Mouse (Mus musculus) hindbrain, embryonic 11.5 days (tissue): ENCODE measurements around the gene Gm26897. TPM values are rescaled to one million over a fixed set of nuclear protein-coding genes. Genes with fewer than 3 reads are reported as not detected.

ENCODE experiments used
- ATAC-seq: fragments of 200-750 bp; cut with Nextera tagmentation; 2 replicates; pipeline ENCODE4 v1.8.0; 2017; ENCODE audit warnings: mild to moderate bottlenecking, moderate TSS enrichment, moderate library complexity; ENCODE audit not compliant: low FRiP score
- DNase-seq: peaks from one replicate; pipeline ENCODE4 v3.0.0-alpha.2; 2015; ENCODE audit warnings: low spot score
- H3K27ac ChIP-seq: fragments of 300-500 bp; sonication (generic); 2 replicates; pipeline ENCODE4 v1.5.1; 2014; ENCODE audit warnings: mild to moderate bottlenecking, low read depth, low read length
- H3K27me3 ChIP-seq: fragments of 300-500 bp; sonication (generic); 2 replicates; pipeline ENCODE4 v1.6.1; 2014; ENCODE audit warnings: mild to moderate bottlenecking, low read length, moderate library complexity, mixed read lengths; ENCODE audit not compliant: control insufficient read depth, insufficient read depth
- H3K36me3 ChIP-seq: fragments of 300-500 bp; sonication (generic); 2 replicates; pipeline ENCODE4 v1.6.1; 2014; ENCODE audit warnings: mild to moderate bottlenecking, low read length, moderate library complexity, mixed read lengths; ENCODE audit not compliant: control insufficient read depth, insufficient read depth
- H3K4me1 ChIP-seq: fragments of 300-500 bp; sonication (generic); replicated peaks from 2 replicates; pipeline ENCODE4 v1.6.1; 2014; ENCODE audit warnings: low read length, mixed read lengths; ENCODE audit not compliant: control insufficient read depth, insufficient read depth
- H3K4me2 ChIP-seq: fragments of 300-500 bp; sonication (generic); replicated peaks from 2 replicates; pipeline ENCODE4 v1.6.1; 2014; ENCODE audit warnings: mild to moderate bottlenecking, low read depth, low read length
- H3K4me3 ChIP-seq: fragments of 300-500 bp; sonication (generic); 2 replicates; pipeline ENCODE4 v1.5.1; 2014; ENCODE audit warnings: low read depth, low read length
- H3K9ac ChIP-seq: fragments of 300-500 bp; sonication (generic); 2 replicates; pipeline ENCODE4 v1.6.1; 2014; ENCODE audit warnings: low read depth, low read length
- H3K9me3 ChIP-seq: fragments of 300-500 bp; sonication (generic); 2 replicates; pipeline ENCODE4 v1.6.1; 2016; ENCODE audit warnings: low read length; ENCODE audit not compliant: control insufficient read depth
- WGBS: fragments of 180-500 bp; shearing (Covaris S2); extraction: QIAGEN DNeasy Blood & Tissue Kit; methylation state at CpG from one replicate; pipeline ENCODE4 v1.1.7; 2014; 5-methylcytosine and 5-hydroxymethylcytosine counted together
- polyA plus RNA-seq: library from polyadenylated mRNA; unstranded; fragments of >200 nt; fragmentation: Nextera tagmentation; extraction: Ambion mirVana; gene quantifications from 2 replicates; pipeline ENCODE4 v1.2.1, GENCODE M21; 2014

Gene Gm26897
- polyA plus RNA-seq, 1 experiment from 2014 or later: not detected

DNA sequence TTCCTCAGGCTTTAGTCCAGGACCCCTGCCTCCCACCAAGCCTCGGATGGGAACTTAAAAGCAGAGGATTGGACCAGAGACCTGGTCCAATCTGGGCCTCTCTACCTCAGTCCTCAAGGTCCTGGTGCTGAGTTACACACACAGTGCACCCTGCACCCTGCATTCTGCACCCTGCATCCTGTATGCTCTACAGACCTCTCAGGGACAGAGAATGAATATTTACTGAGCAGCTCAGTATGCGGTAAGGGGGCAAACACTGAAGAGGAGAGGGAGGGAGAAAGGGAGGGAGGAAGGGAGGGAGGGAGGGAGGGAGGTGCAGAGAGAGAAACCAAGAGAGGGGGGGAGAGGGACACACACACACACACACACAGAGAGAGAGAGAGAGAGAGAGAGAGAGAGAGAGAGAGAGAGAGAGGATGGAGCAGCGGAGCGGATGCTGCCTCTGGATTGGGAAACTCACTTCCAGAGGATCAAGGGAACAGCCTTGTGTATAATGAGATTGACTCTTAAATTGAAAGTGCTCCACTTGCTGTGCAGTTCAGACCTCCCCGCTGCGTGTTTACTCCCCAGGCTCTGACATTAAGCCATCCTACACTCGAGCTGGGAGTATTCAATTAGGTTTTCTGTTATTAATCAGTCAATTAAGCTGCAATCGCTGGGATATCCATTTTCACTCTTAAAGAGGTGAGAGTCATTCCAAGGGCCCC, 24.4 kb upstream of the Gm26897 start:
- ATAC-seq: no peak
- H3K27ac ChIP-seq: no peak overlapping the region

DNA sequence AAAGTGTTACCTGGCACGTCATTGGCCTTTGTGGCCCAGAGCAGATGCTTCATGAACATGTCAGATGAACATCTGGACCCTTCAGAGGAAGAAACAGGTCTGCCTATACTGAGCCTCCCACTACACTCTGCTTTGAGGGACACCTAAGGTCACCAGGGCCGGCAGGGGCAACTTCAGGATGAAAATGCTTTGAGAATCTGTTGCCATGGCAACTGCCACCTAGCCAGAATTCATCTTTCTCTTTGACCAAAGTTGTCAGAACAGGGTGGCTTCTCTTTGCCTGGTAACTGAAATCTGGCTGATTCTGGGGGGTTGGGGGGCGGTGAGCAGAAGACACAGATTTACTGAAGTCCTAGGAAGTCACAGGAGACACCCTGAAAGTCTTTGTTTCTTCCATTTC, 14.7 kb upstream of the Gm26897 start:
- Histone ChIP-seq H3K36me3 (no peaks in the 10 kb centered on the region), H3K4me1 (no peaks in the 10 kb centered on the region), H3K4me2 (no peak overlapping the region), H3K4me3 (no peak overlapping the region), H3K27me3 (no peaks in the 10 kb centered on the region), H3K27ac (no peak overlapping the region), H3K9ac (no peak overlapping the region), H3K9me3 (no peaks in the 10 kb centered on the region)
- 57% methylated on average over 3 of the region's 3 CpGs for WGBS
- no peak for ATAC-seq
- no peak for DNase-seq

More for the DNA sequence above, 24.4 kb upstream of the Gm26897 start:
- Histone ChIP-seq H3K27me3 (peaks cover 2% of the 10 kb centered on the region; the same call in 1 of the 2 replicates), H3K9ac (no peak overlapping the region), H3K4me3 (no peak overlapping the region), H3K4me1 (no peaks in the 10 kb centered on the region; the same call in 1 of the 2 replicates), H3K9me3 (peaks cover 10% of the 10 kb centered on the region; the same call in 1 of the 2 replicates), H3K36me3 (no peaks in the 10 kb centered on the region), H3K4me2 (no peak overlapping the region)
- 41% methylated on average over 8 of the region's 8 CpGs for WGBS
- DNase-seq: no peak

DNA sequence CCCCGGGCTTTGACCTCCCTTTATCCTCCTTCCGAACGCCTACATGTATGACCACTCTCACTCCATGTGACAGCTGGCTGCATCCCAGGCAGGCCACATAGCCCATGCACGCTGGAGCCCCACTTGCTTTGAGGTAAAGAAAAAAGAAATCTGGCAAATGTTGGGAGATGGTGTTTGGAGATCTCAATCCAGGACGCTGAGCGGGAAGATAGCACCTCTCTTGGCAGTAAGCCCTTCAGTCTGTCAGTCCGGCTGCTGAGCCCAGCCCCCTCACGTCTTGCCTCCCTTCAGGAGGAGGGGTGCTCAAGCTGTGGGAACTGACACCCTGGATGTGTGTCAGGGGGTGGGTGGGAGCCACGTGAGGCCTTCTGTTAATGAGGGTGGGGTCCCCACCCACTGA, 13.0 kb upstream of the Gm26897 start:
- no peaks in the 10 kb centered on the region for H3K27me3 ChIP-seq
- H3K9me3 ChIP-seq: no peaks in the 10 kb centered on the region
- H3K4me2 ChIP-seq: no peak overlapping the region
- no peak overlapping the region for H3K27ac ChIP-seq
- DNase-seq (no peak), ATAC-seq (no peak)
- 80% methylated on average over 9 of the region's 9 CpGs for WGBS
- H3K4me1 ChIP-seq: peaks cover 4% of the 10 kb centered on the region
- no peaks in the 10 kb centered on the region for H3K36me3 ChIP-seq
- no peak overlapping the region for H3K4me3 ChIP-seq
- H3K9ac ChIP-seq: no peak overlapping the region

DNA sequence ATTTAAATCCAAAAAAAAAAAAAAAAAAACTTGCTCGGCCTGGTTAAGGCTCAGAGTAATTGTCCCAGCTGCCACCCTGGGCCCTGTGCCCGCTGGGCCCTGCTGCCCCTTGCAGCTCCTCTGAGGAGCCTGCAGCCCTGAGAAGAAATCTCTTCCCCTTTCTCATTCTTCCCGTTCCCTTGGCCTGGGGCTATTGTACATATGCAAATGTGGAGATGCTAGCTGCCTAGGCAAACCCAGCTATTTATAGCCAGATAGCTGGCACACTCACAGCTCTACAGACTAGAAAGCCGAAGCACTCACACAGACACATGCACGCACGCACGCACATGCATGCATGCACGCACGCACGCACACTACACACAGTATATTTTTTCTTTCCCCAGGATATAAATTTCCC, 9.0 kb upstream of the Gm26897 start:
- Histone ChIP-seq H3K27me3 (no peaks in the 10 kb centered on the region), H3K36me3 (no peaks in the 10 kb centered on the region), H3K27ac (0 out of 2 replicates have a peak overlapping the region, but pooled peaks have one; percentile 2), H3K9me3 (no peaks in the 10 kb centered on the region), H3K4me2 (no peak overlapping the region), H3K4me3 (no peak overlapping the region), H3K4me1 (peaks cover 4% of the 10 kb centered on the region), H3K9ac (no peak overlapping the region)
- ATAC-seq (peak; percentile 76), DNase-seq (peak; percentile 65)
- 43% methylated on average over 10 of the region's 10 CpGs for WGBS

DNA sequence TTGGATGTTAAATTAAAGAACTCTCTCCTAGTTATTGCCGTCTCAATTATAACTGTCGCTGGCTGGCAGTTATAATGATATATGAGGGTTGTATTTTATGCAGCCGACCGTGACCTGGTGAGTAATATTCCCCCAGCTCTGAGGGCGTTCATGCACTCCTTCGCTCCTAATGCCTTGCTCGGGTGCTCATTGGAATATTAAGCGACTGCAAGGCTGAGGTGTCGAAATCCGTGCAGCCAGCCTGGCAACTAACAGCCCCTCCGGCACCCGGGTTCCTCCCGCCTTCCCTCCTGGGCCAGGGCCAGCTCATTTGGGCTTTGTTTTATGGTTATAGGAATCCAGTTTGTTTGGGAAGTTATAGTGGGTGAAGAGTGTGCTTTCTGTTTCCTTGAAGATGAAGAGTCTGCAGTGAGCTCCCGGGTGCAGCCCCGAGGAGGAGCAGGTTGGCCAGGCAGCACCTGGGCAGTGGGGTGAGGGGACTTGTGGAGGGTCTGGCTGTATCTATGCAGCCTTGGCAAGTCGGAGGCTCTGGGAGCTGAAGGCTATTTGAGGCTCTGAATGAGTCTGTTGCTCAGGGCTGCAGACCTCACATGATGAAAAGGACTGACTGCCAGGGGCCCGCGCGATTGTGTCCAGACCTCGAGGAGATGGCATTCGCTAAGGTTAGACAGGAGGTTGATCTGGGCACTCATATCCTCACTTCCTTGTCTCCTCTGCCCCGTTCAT, 8.4 kb upstream of the Gm26897 start:
- Histone ChIP-seq H3K9ac (no peak overlapping the region), H3K4me3 (no peak overlapping the region), H3K27ac (peak overlapping the region; percentile 61), H3K27me3 (no peaks in the 10 kb centered on the region), H3K4me1 (peaks cover 4% of the 10 kb centered on the region), H3K9me3 (no peaks in the 10 kb centered on the region), H3K36me3 (no peaks in the 10 kb centered on the region), H3K4me2 (no peak overlapping the region)
- ATAC-seq (peak; percentile 55), DNase-seq (peak; percentile 26)
- 46% methylated on average over 22 of the region's 22 CpGs for WGBS

DNA sequence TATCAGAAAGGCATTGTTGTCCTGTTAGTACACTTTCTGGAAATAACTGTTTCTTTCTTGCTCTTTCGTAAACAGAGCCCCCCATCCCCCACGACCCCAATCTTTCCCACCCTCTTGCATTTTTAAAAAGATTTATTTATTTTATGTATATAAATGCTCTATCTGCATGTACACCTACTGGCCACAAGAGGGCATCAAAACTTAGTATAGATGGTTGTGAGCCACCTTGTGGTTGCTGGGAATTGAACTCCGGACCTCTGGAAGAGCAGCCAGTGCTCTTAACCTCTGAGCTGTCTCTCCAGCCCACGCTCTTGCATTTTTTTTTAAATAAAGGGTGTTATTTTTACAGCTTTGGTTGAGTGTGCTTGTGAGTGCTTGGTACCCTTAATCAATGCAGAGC, 5.3 kb upstream of the Gm26897 start:
- 78% methylated on average over 4 of the region's 4 CpGs for WGBS
- Histone ChIP-seq H3K4me2 (no peak overlapping the region), H3K27ac (no peak overlapping the region), H3K9ac (no peak overlapping the region), H3K27me3 (no peaks in the 10 kb centered on the region; the same call in 1 of the 2 replicates), H3K9me3 (no peaks in the 10 kb centered on the region), H3K4me3 (no peak overlapping the region), H3K36me3 (no peaks in the 10 kb centered on the region), H3K4me1 (peaks cover 10% of the 10 kb centered on the region)
- DNase-seq (no peak), ATAC-seq (no peak)

DNA sequence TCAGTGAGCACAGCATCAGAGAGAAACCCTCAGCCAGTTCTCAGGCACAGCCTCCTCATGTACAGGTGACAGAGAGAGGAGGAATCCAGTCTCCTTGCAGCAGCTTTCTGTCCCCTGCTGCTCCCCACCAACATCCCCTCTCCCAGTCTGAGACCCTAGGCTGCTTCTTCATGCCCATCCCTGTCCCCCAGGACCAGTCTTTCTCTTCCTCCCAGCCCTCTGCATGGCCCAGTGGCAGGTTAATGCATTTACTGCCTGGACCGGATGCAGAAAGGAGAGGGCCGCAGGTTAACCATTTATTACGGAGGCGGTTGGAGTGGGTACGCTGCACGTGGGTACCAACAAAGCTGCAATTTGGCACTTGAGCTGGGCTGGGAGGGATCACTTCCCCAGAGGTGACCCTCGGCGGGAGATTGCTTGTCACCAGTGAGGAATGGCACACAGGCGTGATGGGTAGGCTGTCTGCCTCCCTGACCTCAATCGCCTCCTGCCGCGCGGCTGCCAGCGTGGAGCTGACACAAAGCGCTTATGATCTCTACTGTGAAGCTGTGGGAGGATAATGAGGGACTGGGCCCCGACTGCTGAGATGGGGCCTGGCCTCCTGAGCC, 3.1 kb upstream of the Gm26897 start:
- Histone ChIP-seq H3K27ac (peak overlapping the region; percentile 66), H3K4me3 (no peak overlapping the region), H3K4me2 (no peak overlapping the region), H3K36me3 (no peaks in the 10 kb centered on the region), H3K9me3 (no peaks in the 10 kb centered on the region), H3K27me3 (no peaks in the 10 kb centered on the region; the same call in 1 of the 2 replicates), H3K9ac (peak overlapping the region; percentile 23), H3K4me1 (peaks cover 6% of the 10 kb centered on the region)
- WGBS: 11% methylated on average over 16 of the region's 16 CpGs
- DNase-seq (peak; percentile 56), ATAC-seq (peak; percentile 38; the same call in 1 of the 2 replicates)

DNA sequence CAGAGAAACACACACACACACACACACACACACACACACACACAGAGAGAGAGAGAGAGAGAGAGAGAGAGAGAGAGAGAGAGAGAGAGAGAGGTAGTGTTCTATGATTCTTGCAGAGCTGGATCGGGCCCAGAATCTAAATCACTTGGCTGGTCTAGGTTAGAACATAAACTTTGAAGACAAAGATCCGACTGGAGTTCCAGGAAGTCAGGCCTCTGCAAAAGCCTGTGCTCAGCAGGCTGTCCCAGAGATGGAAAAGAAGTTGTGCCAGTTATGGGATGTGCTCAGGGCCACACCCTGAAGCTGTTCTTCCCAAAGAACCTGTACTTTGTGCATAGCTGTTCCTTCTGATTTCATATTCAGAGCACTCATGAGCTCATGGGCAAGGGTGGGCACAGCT, 1.5 kb upstream of the Gm26897 start:
- no peak overlapping the region for H3K4me2 ChIP-seq
- H3K27ac ChIP-seq: no peak overlapping the region
- H3K4me1 ChIP-seq: peaks cover 6% of the 10 kb centered on the region; the same call in 1 of the 2 replicates
- WGBS: 81% methylated on average over 2 of the region's 2 CpGs
- ATAC-seq (no peak), DNase-seq (no peak)
- H3K36me3 ChIP-seq: no peaks in the 10 kb centered on the region
- H3K9ac ChIP-seq: no peak overlapping the region
- no peaks in the 10 kb centered on the region for H3K9me3 ChIP-seq
- H3K27me3 ChIP-seq: no peaks in the 10 kb centered on the region; the same call in 1 of the 2 replicates
- H3K4me3 ChIP-seq: no peak overlapping the region
